Mouse (Mus musculus) retina, postnatal 1 day (tissue): ENCODE measurements at regions not wholly inside any gene's neighbourhood (a gene's known extent, or its start where the extent isn't known, plus 50 kb on each side); places are given as distances from the start of the nearest gene placed in this dataset.

Source experiments
- DNase-seq: peaks from one replicate; pipeline ENCODE4 v3.0.0-alpha.2; 2012

GRCm38 (mm10) chr4:105565796-105566195 is 223.9 kb upstream of the Gm12728 start:
- DNase-seq, result no peak

GRCm38 (mm10) chr4:105566513-105567457 is 222.9 kb upstream of the Gm12728 start:
- DNase-seq, result no peak

GRCm38 (mm10) chr4:105569671-105570070 is 220.0 kb upstream of the Gm12728 start:
- DNase-seq, result no peak

- no peak for DNase-seq
Observed at GRCm38 (mm10) chr4:105575550-105575949, 214.1 kb upstream of the Gm12728 start.

- DNase-seq, result no peak
Observed at GRCm38 (mm10) chr4:105580987-105581386, 208.7 kb upstream of the Gm12728 start.

GRCm38 (mm10) chr4:105584329-105584925 is 205.2 kb upstream of the Gm12728 start:
- peak; percentile 63 for DNase-seq

GRCm38 (mm10) chr4:105603661-105604060 is 186.0 kb upstream of the Gm12728 start:
- no peak for DNase-seq

- DNase-seq, result no peak
Observed at GRCm38 (mm10) chr4:105604607-105605006, 185.1 kb upstream of the Gm12728 start.

GRCm38 (mm10) chr4:105606731-105607130 is 182.9 kb upstream of the Gm12728 start:
- DNase-seq, result peak; percentile 78

GRCm38 (mm10) chr4:105610917-105611316 is 178.8 kb upstream of the Gm12728 start:
- DNase-seq, result no peak

GRCm38 (mm10) chr4:105614390-105614789 is 175.3 kb upstream of the Gm12728 start:
- no peak for DNase-seq

- DNase-seq, result no peak
Observed at GRCm38 (mm10) chr4:105626371-105627320, 163.0 kb upstream of the Gm12728 start.

- DNase-seq, result no peak
Observed at GRCm38 (mm10) chr4:105629581-105629980, 160.1 kb upstream of the Gm12728 start.

- DNase-seq, result no peak
Observed at GRCm38 (mm10) chr4:105630595-105631369, 158.9 kb upstream of the Gm12728 start.

GRCm38 (mm10) chr4:105632581-105633358 is 156.9 kb upstream of the Gm12728 start:
- DNase-seq, result no peak

- no peak for DNase-seq
Observed at GRCm38 (mm10) chr4:105633789-105634188, 155.9 kb upstream of the Gm12728 start.

- no peak for DNase-seq
Observed at GRCm38 (mm10) chr4:105640793-105641192, 148.9 kb upstream of the Gm12728 start.

- DNase-seq, result no peak
Observed at GRCm38 (mm10) chr4:105641582-105641981, 148.1 kb upstream of the Gm12728 start.

- DNase-seq, result peak; percentile 97
Observed at GRCm38 (mm10) chr4:105648820-105649446, 140.7 kb upstream of the Gm12728 start.

- no peak for DNase-seq
Observed at GRCm38 (mm10) chr4:105649447-105649833, 140.2 kb upstream of the Gm12728 start.
